Mouse (Mus musculus) left cerebral cortex, adult 2 months (tissue): ENCODE measurements around the gene Ncapd3. TPM values are rescaled to one million over a fixed set of nuclear protein-coding genes. Genes with fewer than 3 reads are reported as not detected.
A peak's percentile ranks its signal among the peaks of the same experiment; 100 is the strongest.

Experiments used
- DNase-seq, 2 experiments: peaks; one replicate each; pipeline ENCODE4 v3.0.0; 2021 to 2022; ENCODE audit warnings: low spot score in 2 of 2, mixed read lengths in 1 of 2; ENCODE audit errors: extremely low spot score in 1 of 2
- H3K27ac ChIP-seq: fragments of 200-600 bp; 2 replicates; pipeline ENCODE4 v1.8.1; 2022
- H3K4me3 ChIP-seq: fragments of 200-600 bp; 2 replicates; pipeline ENCODE4 v1.8.1; 2022
- CTCF ChIP-seq: fragments of 200-600 bp; IDR thresholded peaks from 2 replicates; pipeline ENCODE4 v1.8.1; 2022; ENCODE audit warnings: antibody characterized with exemption, mild to moderate bottlenecking, moderate library complexity
- intact Hi-C: fragments of 180-260 bp; cut with DNase I; formaldehyde crosslinking; loops from one replicate; pipeline ENCODE4 v1.15.1; 2025
- long read RNA-seq, 2 experiments: library from polyadenylated mRNA; stranded (forward); transcript quantifications; one replicate each; pipeline ENCODE4 v2.0.0; 2021; ENCODE audit warnings: borderline mapping rate in 2 of 2
- total RNA-seq, 2 experiments: library from RNA; stranded (reverse); gene quantifications; 2 replicates each; pipeline ENCODE4 v1.2.3; 2021

Ncapd3 gene
- 10 to 100 TPM; 16.1 to 18.1 TPM for total RNA-seq
- long read RNA-seq, experiment 1, full-length matches to known transcripts = 5 of 10 reads
- long read RNA-seq, experiment 1, partial matches to known transcripts = 3 of 10 reads
- long read RNA-seq, experiment 1, other reads (novel, unspliced or antisense) = 2 of 10 reads
- long read RNA-seq, experiment 2, full-length matches to known transcripts = 4 of 13 reads
- long read RNA-seq, experiment 2, partial matches to known transcripts = 1 of 13 reads
- long read RNA-seq, experiment 2, other reads (novel, unspliced or antisense) = 8 of 13 reads

DNA sequence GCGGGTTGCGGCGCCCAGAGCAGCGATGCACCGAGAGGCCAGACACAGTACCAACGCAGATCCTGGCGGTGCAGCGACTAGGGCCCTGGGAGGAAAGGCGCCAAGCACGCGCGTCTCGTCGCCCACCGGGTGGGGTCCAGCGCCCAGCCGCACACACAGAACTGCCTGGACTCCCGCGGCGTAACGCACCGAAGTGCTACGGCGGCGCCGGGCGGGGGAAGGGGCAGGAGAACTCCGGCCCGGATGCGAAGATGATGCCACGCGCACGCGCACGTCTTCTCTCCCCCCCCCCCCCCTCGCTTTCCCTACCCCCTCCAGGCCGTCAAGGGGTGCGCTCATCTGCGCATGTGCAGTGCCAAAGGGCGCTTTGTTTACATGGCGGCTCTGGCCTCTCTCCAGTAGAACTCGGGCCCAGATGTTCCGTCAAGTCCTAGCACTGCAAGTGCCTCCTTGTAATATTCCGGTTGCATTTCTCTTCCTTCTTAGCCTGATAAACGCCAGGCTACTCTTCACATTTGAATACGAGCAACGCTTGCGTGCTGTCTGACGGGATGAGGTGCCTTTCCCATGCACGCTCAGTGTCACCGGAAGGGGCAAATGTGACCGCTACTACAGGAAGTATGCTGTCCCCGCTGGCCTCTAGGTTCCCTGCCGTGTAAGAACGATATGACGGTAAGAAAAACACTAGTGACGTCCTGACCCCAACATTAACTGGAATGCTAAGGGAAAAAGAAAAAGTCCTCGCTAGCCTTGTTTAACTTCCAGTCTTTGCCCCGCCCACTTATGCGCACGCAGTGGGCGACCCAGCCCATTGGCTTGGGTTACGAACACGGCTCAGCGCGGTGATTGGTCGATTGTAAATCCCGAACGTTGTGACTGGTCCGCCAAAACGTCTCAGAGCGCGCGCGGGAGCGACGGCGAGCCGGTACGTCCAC, at the start of gene Ncapd3, which contains the start of gene Vps26b:
Gene Ncapd3 (plus strand): TSS at position 348 of the 935 bp plus-strand sequence.
Gene Vps26b (minus strand): TSS at position 238 of the 935 bp plus-strand sequence.
- Histone ChIP-seq H3K4me3 (peak within 1 kb of the TSS; percentile 85), H3K27ac (peak within 1 kb of the TSS; percentile 96)
- intact Hi-C loops = loop anchor here (2.0 kb wide), 1 partner anchor 31 kb away; the partner anchor contains the start of genes Acad8 and Thyn1
- peak; percentile 94 to 95 for DNase-seq
- TF ChIP-seq CTCF = peak; percentile 30

DNA sequence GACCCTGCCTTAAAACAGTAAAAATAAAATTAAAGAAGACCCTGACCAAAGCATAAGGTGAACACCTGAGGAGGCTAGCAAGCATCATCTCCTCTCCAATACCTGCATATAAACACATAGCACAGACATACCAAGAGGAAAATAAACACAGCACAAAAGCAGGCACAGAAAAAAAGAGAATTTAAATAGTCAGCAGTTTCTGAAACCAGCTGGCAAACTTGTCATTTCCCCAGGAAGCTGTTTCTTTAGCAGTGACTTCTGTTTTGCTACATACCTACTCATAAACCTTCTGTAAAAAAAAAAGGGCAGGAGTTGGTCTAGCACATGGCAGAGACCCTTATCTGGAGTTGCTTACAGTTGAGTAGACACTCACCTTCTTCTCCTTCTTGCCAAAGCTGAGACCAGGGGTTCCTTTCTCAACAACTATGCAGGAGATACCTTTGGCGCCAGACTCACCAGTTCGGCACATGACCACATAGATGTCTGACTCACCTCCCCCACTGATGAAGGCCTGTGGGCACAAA, 44.8 kb upstream of the Ncapd3 start:
- no peak for DNase-seq
- TF ChIP-seq CTCF = no peak
- H3K4me3 ChIP-seq = no peak overlapping the region
- intact Hi-C loops = no loop called here
- no peak overlapping the region for H3K27ac ChIP-seq

DNA sequence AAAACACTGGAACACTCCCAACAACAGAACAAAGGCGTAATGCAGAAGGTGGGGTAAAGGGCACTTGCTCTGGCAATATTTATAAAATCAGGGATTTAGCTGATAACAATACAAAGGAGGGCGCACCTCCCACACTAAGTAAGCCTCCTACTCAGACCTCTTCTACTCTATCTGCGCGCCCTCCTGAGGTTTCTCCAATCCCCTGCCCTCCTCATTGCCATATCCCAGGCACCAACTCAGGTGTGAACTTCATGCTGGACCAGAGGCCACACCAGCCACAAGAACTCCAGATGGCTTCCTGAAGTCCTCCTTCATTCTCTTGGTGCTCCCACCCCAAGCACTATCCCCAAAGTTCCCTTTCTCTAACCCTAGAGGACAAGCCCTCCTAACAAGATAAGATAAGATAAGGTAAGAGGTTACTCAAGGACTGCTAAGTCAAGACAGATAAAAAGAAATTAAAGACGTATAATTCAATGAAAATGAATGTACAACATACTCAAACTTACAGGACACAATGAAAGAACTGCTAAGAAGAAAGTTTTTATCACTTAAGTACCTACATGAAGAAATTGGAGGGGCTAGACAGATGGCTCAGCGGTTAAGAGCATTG, 44.2 kb upstream of the Ncapd3 start:
- intact Hi-C loops = no loop called here
- no peak for TF ChIP-seq CTCF
- DNase-seq = no peak
- no peak overlapping the region for H3K27ac ChIP-seq
- no peak overlapping the region for H3K4me3 ChIP-seq

DNA sequence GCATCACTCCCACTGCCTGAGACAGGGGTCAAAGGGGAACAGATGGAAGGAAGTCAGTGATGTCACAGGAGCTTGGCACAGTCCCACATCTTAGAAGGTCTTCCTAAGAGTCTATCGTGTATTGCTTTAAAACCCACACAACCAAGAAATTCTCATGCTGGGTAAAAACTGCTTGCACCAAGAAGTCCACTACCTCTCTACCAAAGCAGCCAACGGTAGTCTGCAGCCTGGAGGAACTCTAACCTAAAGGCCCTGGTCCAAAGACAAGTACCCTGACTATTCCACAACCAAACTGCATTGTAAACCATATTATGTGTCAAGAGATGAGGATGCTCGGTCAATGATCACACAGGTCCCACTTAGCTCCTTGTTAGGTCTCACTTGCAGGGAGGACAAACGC, 39.8 kb upstream of the Ncapd3 start:
- H3K27ac ChIP-seq = no peak overlapping the region
- intact Hi-C loops = no loop called here
- TF ChIP-seq CTCF = no peak

DNA sequence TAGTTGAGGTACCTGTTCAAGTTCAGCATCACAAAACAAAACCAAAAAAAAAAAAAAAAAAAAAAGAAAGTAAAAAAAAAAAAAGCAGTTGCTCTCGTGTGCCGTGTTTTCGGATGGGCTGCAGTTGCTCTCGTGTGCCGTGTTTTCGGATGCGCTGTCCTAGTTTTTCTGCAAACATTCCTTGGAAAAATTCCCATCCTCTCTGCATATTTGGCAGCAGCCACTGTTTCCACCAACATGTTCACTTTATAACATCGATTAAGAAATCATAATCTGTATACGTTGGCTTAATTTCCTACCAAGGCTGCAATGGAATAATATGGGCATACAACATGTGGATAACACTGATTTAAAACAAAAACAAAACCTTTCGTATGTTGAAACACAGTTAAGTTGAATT, 36.9 kb upstream of the Ncapd3 start:
- TF ChIP-seq CTCF = no peak
- intact Hi-C loops = no loop called here
- Histone ChIP-seq H3K4me3 (no peak overlapping the region), H3K27ac (no peak overlapping the region)
- DNase-seq = peak in 1 of 2 experiments; percentile 5

More for the DNA sequence above, 39.8 kb upstream of the Ncapd3 start:
- H3K4me3 ChIP-seq = no peak overlapping the region
- DNase-seq = peak in 1 of 2 experiments; percentile 8

DNA sequence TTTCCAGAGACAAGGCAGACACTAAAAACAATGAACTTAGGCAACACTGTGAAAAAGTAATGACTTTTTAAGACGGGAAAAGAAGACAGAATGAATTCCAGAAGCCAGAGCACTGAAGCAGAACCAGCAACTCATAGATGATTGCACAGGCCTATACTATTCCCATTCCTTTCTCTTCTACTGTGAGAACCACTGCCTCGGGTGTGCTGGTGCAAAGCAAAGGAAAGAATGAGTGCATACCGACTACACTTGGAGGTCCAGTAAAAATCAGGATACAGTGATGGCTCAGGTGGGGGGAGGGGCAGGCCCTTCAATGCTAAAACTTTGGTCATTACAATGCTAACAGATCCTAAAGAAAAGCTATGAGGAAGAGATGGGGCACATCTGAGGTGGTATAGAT, 36.1 kb upstream of the Ncapd3 start:
- DNase-seq = no peak
- TF ChIP-seq CTCF = no peak
- intact Hi-C loops = no loop called here
- Histone ChIP-seq H3K4me3 (no peak overlapping the region), H3K27ac (no peak overlapping the region)

DNA sequence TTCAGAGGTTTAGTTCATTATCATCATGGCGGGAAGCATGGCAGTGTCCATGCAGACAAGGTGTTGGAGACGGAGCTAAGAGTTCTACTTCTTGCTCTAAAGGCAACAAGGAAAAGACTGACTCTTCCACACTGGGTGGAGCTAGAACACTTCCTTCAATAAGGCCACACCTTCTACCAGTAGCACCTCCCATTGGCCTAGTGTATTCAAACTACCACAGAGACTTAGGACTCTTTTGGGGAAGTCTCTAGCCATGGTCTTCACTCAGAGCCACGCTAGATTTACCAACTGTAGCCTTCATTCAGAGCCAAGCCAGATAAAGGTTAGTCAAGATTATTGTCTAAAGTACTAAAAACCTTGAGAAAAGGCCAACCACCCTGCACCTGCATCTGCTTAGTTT, 32.9 kb upstream of the Ncapd3 start:
- TF ChIP-seq CTCF = no peak
- Histone ChIP-seq H3K4me3 (no peak overlapping the region), H3K27ac (no peak overlapping the region)
- no peak for DNase-seq
- intact Hi-C loops = no loop called here

DNA sequence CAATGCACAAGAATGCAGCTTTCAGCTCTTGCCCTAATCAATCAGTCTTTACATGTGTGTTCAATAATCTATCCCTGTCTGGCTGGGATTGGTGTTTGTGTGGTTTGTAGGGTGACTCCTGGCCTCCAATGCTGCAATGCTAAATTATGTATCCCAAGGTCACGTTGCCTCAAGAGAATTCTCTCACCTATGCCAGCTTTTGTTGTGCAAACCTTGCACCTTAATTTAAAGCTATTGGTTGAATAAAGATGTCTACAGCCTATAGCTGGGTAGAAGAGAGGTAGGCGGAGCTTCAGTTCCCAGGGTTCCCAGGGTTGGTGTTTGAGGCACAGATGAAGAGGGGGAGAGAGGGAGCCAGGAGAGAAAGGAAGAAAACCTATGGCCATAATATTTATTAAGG, 32.5 kb upstream of the Ncapd3 start:
- DNase-seq = no peak
- intact Hi-C loops = no loop called here
- H3K4me3 ChIP-seq = no peak overlapping the region
- no peak overlapping the region for H3K27ac ChIP-seq
- TF ChIP-seq CTCF = no peak

DNA sequence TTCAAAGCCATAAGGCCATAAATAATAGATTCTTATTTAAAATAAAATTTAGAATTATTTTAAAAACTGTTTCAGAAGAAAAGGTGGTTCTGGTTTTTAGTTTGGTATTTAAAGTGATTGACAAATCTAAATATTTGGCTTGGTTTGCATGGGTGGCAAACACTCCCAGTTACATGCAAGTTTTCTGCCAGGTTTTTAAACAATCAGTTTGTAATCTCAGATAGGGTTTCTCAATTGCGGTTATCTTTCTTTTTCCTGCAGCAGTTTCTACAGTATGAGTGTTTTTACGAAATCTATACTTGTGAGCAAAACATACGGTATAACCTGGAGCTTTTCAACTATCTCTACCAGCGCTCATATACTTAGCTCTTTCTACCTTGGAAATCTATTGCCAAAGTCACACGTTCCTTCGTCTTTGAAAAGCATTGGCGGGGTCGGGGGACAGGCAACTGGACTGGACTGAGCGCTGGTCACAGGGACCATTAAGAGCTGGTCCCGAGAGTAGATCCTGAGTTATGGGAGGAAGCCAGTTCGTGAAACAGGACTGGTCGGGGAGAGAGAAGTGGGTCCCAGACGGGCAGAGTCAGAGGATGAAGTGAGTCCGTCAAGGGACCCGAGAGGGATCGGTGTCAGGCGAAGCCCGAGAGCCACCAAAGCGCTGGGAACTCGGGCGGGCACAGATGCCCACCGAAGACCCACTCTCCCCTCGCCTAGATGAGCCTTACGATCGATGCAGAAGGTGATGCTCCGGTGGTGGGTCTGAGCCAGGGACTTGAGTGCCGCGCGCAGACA, 31.1 kb upstream of the Ncapd3 start:
- no peak for TF ChIP-seq CTCF
- DNase-seq = no peak
- Histone ChIP-seq H3K27ac (peak overlapping the region; percentile 76), H3K4me3 (peak overlapping the region; percentile 81)
- intact Hi-C loops = loop anchor here (2.0 kb wide), 1 partner anchor 30 kb away; no protein-coding TSS in a partner anchor

DNA sequence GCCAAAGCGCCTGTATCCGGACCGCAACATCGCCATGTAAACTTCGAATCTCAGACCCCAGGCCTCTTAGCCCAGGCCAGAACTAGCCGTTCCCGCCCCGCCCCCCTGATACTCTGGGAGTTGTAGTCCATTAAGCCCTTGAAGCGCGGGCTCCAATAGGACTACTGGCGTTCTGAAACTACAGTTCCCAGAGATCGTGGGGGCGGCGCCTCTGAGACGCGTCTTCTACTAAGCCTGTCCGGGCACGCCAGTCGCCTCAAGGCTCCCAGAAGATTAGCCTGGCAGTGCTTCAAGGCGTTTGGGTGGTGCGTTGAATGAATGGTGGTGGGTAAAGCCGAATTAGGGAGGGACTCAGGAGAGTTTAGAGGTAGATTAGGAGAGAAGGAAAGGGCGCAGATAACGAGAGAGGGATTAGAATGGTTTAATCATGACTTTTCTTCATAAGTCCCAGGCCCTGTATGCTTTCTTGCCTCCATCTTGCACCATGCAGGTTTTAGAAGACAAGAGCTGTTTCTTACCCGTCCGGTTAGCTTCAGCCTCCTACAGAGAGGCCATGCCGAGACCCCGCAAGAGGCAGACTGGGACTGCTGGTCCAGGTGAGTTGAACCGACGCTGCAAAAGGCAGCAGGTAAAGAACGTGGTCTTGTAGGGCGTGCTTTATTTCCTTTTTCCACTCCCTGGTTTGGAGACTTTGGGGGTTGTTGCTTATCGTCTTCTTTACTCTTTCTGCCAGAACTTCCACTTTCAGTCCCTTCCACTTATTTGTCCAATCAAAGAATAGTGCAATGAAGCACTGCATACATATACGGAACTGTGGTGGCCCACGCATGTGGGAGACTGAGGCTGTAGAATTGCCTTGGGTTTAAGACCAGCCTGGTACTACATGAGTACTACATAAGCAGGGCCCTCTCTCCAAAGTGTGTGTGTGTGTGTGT, 30.2 kb upstream of the Ncapd3 start, which contains the start of the genes Acad8 and Thyn1:
Gene Acad8 (minus strand): TSS at position 106 of the 935 bp plus-strand sequence.
Gene Thyn1 (plus strand): TSS at position 250 of the 935 bp plus-strand sequence.
- DNase-seq = peak; percentile 91 to 94
- Histone ChIP-seq H3K27ac (peak within 1 kb of the TSS; percentile 76), H3K4me3 (peak within 1 kb of the TSS; percentile 81)
- TF ChIP-seq CTCF = no peak
- intact Hi-C loops = loop anchor here (2.0 kb wide), 1 partner anchor 29 kb away; no protein-coding TSS in a partner anchor
